Mouse (Mus musculus): ENCODE measurements at regions not wholly inside any gene's neighbourhood (a gene's known extent, or its start where the extent isn't known, plus 50 kb on each side); places are given as distances from the start of the nearest gene placed in this dataset. TPM values are rescaled to one million over a fixed set of nuclear protein-coding genes. Genes with fewer than 3 reads are reported as not detected.

DNA sequence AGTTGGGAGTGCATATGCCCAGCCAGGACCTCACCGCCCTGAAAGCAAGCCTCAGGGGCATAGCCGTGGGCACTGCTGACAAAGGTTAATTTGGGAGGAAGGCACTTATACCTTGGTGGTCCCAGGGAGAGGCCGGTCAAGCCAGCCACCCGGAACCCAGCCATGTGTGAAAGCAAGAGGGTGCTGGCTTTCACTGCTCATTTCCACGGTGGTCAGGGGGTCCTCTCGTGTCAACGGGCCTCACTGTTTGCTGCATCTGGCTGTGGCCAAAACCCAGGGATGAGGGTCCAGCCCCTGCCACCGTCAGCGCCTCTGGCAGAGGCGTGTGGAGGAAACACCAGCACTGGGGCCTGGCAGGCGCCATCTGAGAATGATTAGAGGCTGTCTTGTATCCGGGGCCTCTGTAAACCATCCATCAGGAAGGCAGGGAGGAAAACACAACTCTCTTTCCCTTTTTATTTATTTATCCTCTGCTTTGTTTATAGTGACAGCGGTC, 238.7 kb downstream of the Cdc5l start:
- ATAC-seq (ENCODE audit: insufficient read depth, low read depth) (no peak), DNase-seq (ENCODE audit: low spot score) (no peak)
- Histone ChIP-seq H3K4me1 (ENCODE audit: control insufficient read depth, insufficient read depth) (no peaks in the 10 kb centered on the region), H3K27ac (ENCODE audit: low read depth) (no peak overlapping the region), H3K9me3 (replicated peaks; ENCODE audit: control insufficient read depth, low read length) (no peaks in the 10 kb centered on the region), H3K9ac (replicated peaks; ENCODE audit: low read depth, low read length) (no peak overlapping the region), H3K27me3 (ENCODE audit: control insufficient read depth, insufficient read depth, low read length) (no peaks in the 10 kb centered on the region), H3K4me2 (ENCODE audit: low read depth, low read length) (no peak overlapping the region), H3K36me3 (replicated peaks; ENCODE audit: control insufficient read depth, insufficient read depth, low read length) (no peaks in the 10 kb centered on the region), H3K4me3 (ENCODE audit: low read depth, low read length) (no peak overlapping the region)
- 54% methylated on average over 13 of the region's 13 CpGs for WGBS
- TF ChIP-seq CTCF (IDR thresholded peaks at IDR 0.05; ENCODE audit: low read depth): no peak
- no peak for TF ChIP-seq EP300 (IDR thresholded peaks at IDR 0.05; ENCODE audit: low read depth)

GRCm38 (mm10) chr17:45193456-45194025, 240.0 kb downstream of the Cdc5l start:
- TF ChIP-seq CTCF (IDR thresholded peaks at IDR 0.05; ENCODE audit: low read depth) (no peak), EP300 (IDR thresholded peaks at IDR 0.05; ENCODE audit: low read depth) (no peak)
- WGBS: 46% methylated on average over 11 of the region's 11 CpGs
- Histone ChIP-seq H3K36me3 (replicated peaks; ENCODE audit: control insufficient read depth, insufficient read depth, low read length) (no peaks in the 10 kb centered on the region), H3K27ac (ENCODE audit: low read depth) (no peak overlapping the region), H3K27me3 (ENCODE audit: control insufficient read depth, insufficient read depth, low read length) (no peaks in the 10 kb centered on the region), H3K9me3 (replicated peaks; ENCODE audit: control insufficient read depth, low read length) (no peaks in the 10 kb centered on the region), H3K4me1 (ENCODE audit: control insufficient read depth, insufficient read depth) (no peaks in the 10 kb centered on the region), H3K4me3 (ENCODE audit: low read depth, low read length) (no peak overlapping the region), H3K4me2 (ENCODE audit: low read depth, low read length) (no peak overlapping the region), H3K9ac (replicated peaks; ENCODE audit: low read depth, low read length) (no peak overlapping the region)
- ATAC-seq (ENCODE audit: insufficient read depth, low read depth) (no peak), DNase-seq (ENCODE audit: low spot score) (no peak)

DNA sequence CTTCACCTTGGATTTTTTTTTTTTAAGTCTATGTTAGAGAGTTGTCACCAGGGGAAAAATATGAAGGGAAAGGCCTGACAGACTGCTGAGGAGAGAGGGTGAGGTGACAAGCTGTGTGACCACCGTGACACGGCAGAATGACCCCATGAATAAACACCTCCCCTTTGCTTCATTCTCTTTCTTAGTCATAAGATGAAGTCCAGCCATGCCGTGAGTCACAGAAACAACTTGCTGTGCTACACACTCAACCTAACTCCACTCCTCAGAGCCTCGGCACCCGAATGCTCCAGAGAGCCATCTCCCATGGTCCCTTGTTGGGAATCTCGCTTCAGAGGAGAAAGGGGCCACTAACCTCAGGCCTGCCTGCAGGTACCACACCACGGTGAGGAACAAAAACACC, 246.1 kb downstream of the Cdc5l start:
- no peaks in the 10 kb centered on the region for H3K36me3 ChIP-seq (replicated peaks; ENCODE audit: control insufficient read depth, insufficient read depth, low read length)
- no peak for TF ChIP-seq CTCF (IDR thresholded peaks at IDR 0.05; ENCODE audit: low read depth)
- TF ChIP-seq EP300 (IDR thresholded peaks at IDR 0.05; ENCODE audit: low read depth): no peak
- no peak overlapping the region for H3K27ac ChIP-seq (ENCODE audit: low read depth)
- H3K9me3 ChIP-seq (replicated peaks; ENCODE audit: control insufficient read depth, low read length): no peaks in the 10 kb centered on the region
- H3K4me2 ChIP-seq (ENCODE audit: low read depth, low read length): no peak overlapping the region
- no peak overlapping the region for H3K9ac ChIP-seq (replicated peaks; ENCODE audit: low read depth, low read length)
- no peak overlapping the region for H3K4me3 ChIP-seq (ENCODE audit: low read depth, low read length)
- DNase-seq (ENCODE audit: low spot score) (no peak), ATAC-seq (ENCODE audit: insufficient read depth, low read depth) (no peak)
- 88% methylated on average over 7 of the region's 7 CpGs for WGBS
- no peaks in the 10 kb centered on the region for H3K4me1 ChIP-seq (ENCODE audit: control insufficient read depth, insufficient read depth)
- no peaks in the 10 kb centered on the region for H3K27me3 ChIP-seq (ENCODE audit: control insufficient read depth, insufficient read depth, low read length)

GRCm38 (mm10) chr17:45176340-45176739, 257.2 kb downstream of the Cdc5l start:
- no peak overlapping the region for H3K27ac ChIP-seq (ENCODE audit: low read depth)
- no peaks in the 10 kb centered on the region for H3K4me1 ChIP-seq (ENCODE audit: control insufficient read depth, insufficient read depth)
- H3K4me3 ChIP-seq (ENCODE audit: low read depth, low read length): no peak overlapping the region
- 0 out of 2 replicates have a peak, but pooled peaks cover 8% of the 10 kb centered on the region for H3K9me3 ChIP-seq (replicated peaks; ENCODE audit: control insufficient read depth, low read length)
- ATAC-seq (ENCODE audit: insufficient read depth, low read depth): no peak
- no peaks in the 10 kb centered on the region for H3K27me3 ChIP-seq (ENCODE audit: control insufficient read depth, insufficient read depth, low read length)
- H3K4me2 ChIP-seq (ENCODE audit: low read depth, low read length): no peak overlapping the region
- WGBS: 65% methylated on average over 4 of the region's 4 CpGs
- H3K9ac ChIP-seq (replicated peaks; ENCODE audit: low read depth, low read length): no peak overlapping the region
- DNase-seq (ENCODE audit: low spot score): no peak
- no peak for TF ChIP-seq CTCF (IDR thresholded peaks at IDR 0.05; ENCODE audit: low read depth)
- no peaks in the 10 kb centered on the region for H3K36me3 ChIP-seq (replicated peaks; ENCODE audit: control insufficient read depth, insufficient read depth, low read length)

GRCm38 (mm10) chr17:45169257-45169994, 264.1 kb downstream of the Cdc5l start:
- DNase-seq (ENCODE audit: low spot score): no peak
- H3K36me3 ChIP-seq (replicated peaks; ENCODE audit: control insufficient read depth, insufficient read depth, low read length): no peaks in the 10 kb centered on the region
- no peaks in the 10 kb centered on the region for H3K27me3 ChIP-seq (ENCODE audit: control insufficient read depth, insufficient read depth, low read length)
- H3K9ac ChIP-seq (replicated peaks; ENCODE audit: low read depth, low read length): no peak overlapping the region
- WGBS: 57% methylated on average over 10 of the region's 10 CpGs
- no peaks in the 10 kb centered on the region for H3K9me3 ChIP-seq (replicated peaks; ENCODE audit: control insufficient read depth, low read length)
- no peak for ATAC-seq (ENCODE audit: insufficient read depth, low read depth)
- no peak overlapping the region for H3K4me2 ChIP-seq (ENCODE audit: low read depth, low read length)
- H3K4me1 ChIP-seq (ENCODE audit: control insufficient read depth, insufficient read depth): no peaks in the 10 kb centered on the region
- TF ChIP-seq CTCF (IDR thresholded peaks at IDR 0.05; ENCODE audit: low read depth): no peak
- H3K4me3 ChIP-seq (ENCODE audit: low read depth, low read length): no peak overlapping the region
- H3K27ac ChIP-seq (ENCODE audit: low read depth): no peak overlapping the region

Small RNA genes in the stretch of these regions (microRNA-seq; reads per million reads assigned to microRNA genes)
- not detected for gene Gm24979
